Mouse (Mus musculus) 3134 (cell line): ENCODE data around the gene Ep300.

Source experiments
- DNase-seq: peaks from one replicate; pipeline ENCODE4 v3.0.0-alpha.2; 2011; ENCODE audit warnings: low spot score; ENCODE audit not compliant: insufficient read length; ENCODE audit errors: extremely low read depth

The Ep300 gene

GRCm38 (mm10) chr15:81584913-81585745 lies at the start of gene Ep300:
TSS of gene Ep300 (plus strand) at chr15:81585351.
- DNase-seq = peak; percentile 95

DNA sequence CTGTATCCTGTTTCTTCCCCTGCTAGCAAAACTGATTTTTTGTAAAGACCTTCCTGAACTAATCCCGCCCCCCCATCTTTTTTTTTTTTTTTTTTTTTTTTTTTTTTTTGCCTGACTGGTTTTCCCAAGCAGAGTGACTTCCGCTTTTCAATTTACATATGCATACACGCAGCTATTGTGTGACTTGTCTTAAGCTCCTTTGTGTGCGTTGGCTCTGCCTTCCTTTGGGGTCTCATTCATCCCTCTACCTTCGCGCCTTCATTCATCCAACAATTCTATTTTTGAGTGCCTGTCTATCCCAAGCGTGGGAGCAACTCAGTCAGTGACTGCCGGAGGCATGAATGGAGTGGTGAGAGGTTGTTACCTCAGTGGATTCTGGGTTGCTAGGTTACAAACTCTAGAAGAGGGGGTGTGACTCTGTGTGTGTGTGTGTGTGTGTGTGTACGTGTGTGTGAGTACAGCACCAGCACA lies 49.2 kb upstream of the Ep300 start:
- DNase-seq = no peak

- no peak for DNase-seq
These were observed 47.0 kb upstream of the Ep300 start for GRCm38 (mm10) chr15:81538149-81538548.

DNA sequence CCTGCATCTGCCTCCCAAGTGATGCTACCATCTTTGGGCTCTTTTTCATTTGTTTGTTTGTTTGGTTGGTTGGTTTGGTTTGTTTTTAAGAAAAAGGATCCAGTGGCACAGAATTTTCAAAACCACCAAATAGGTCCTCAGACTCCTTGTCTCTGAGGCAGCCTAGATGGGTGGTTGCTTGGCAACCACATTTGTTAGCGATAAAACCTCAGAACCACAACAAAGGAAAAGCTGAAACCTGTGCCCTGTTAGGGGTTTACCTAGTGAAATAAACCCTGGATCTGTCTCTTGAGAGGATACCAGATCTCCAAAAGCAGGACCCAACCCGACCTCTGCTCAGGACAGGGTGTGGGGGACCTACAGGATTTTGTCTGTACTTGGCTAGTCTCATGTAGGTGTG lies 45.6 kb upstream of the Ep300 start:
- no peak for DNase-seq

- no peak for DNase-seq
These were observed 40.2 kb upstream of the Ep300 start for GRCm38 (mm10) chr15:81544916-81545315.

GRCm38 (mm10) chr15:81545387-81546176 lies 39.6 kb upstream of the Ep300 start:
- no peak for DNase-seq

GRCm38 (mm10) chr15:81553455-81553854 lies 31.7 kb upstream of the Ep300 start:
- no peak for DNase-seq

GRCm38 (mm10) chr15:81554558-81555297 lies 30.4 kb upstream of the Ep300 start:
- no peak for DNase-seq

- no peak for DNase-seq
These were observed 29.2 kb upstream of the Ep300 start for GRCm38 (mm10) chr15:81555986-81556385.

DNA sequence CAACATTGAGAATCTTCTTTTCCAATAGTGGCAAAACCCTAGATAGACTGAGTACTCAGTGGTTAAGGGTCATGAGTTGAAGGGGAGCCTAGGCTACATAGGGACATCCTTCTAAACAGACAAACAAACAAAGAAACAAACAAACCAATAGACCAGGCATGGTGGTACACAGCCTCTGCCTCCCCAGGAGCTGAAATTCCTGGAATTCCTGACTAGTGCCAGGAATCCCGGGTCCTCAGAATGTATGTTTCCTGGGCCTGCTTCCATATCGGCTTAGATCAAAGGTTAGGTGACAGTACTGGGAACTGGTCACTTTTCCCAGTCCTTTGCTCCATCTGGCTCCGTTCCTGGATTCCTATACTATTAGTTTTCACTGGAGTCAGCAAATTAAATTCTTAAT lies 23.6 kb upstream of the Ep300 start:
- DNase-seq = no peak

DNA sequence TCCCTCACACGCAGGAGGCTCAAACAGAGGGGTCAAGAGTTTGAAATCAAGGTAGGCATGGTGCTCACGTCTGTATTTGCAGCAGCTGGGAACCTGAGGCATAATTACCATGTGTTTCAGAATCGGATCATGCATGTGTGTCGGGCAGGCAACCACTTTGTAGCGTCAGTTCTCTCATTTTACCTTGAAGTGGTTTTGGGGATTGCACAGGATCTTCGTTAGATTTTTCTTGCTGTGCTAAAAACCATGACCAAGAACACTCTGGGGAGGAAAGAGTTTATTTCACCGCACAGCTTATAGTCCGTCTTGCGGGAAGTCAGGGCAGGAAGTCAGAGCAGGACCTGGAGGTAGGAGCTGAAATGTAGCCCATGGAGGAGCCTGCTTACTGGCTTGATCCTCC lies 23.2 kb upstream of the Ep300 start:
- no peak for DNase-seq

DNA sequence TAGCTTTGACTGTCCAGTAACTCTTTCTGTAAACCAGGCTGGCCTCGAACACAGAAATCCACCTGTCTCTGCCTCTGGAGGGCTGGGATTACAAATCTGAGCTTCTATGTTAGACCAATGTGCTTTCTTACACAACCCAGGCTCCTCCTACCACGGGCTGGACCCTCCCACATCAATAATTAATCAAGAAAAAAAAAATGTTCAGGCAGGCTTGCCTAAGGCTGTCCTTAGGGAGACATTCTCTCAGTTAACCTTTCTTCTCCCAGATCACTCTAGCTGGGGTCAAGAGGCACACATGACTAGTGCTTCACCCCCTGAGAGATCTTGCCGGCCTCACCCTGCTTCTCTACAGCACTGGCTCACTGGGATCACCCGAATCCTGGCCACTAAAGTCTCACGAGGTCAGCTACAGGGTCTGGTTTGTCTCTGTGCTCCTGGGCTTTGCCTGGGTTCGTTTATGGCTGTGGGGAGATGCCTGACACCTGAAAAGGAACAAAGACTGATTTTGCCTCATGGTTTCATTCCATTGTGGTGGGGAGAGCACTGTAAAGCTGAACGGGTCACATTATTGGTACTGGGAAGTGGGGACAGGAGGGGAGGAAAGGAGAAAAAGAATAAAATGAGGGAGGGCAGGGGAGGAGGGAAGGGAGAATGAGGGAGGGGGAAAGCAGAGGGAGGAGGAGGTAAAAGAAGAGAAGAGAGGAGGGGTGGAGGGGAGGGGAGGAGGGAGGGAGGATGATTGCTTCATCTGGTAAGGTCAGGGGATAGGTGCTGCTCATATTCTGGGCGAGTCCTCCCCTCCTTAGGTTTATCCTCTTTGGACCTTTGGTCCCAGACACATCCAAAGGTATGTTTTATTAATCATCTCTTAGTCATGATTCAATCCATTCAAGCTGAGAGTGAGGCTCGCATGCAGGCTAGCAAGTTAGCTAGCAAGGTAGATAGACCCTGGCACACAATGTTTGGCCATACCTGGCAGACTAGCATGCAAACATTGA lies 22.4 kb upstream of the Ep300 start:
- no peak for DNase-seq

- no peak for DNase-seq
These were observed 17.1 kb upstream of the Ep300 start for GRCm38 (mm10) chr15:81568093-81568492.

DNA sequence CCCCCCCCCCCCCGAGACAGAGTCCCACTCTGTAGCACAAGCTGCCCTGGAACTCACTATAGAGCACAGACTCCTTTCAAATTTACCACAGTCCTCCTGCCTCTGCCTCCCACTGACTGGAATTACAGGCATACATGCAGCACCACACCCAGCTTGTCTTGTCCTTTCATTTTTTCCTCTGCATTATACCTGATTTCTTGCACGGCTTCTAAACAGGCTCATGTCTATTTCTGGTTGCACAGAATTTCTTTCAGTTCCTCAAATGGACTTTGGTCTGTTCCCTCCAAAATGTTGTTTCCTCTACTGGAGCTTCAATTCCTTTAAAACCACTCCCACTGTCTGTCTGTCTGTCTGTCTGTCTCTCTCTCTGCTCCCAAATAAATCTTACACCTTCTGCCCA lies 16.6 kb upstream of the Ep300 start:
- no peak for DNase-seq

- no peak for DNase-seq
These were observed 8.2 kb upstream of the Ep300 start for GRCm38 (mm10) chr15:81576961-81577360.

- DNase-seq = no peak
These were observed 7.4 kb upstream of the Ep300 start for GRCm38 (mm10) chr15:81577743-81578165.

- no peak for DNase-seq
These were observed 685 bp upstream of the Ep300 start for GRCm38 (mm10) chr15:81584466-81584865.

- DNase-seq = peak; percentile 87
These were observed 753 bp downstream of the Ep300 start for GRCm38 (mm10) chr15:81585746-81586461.

- DNase-seq = no peak
These were observed 1.3 kb downstream of the Ep300 start for GRCm38 (mm10) chr15:81586466-81586865.
